Mouse (Mus musculus) kidney, postnatal 25 days (tissue): Measurements from ENCODE around the gene Gm20721.
"Not testable (repeated sequence)": the region's sequence is repeated elsewhere in the genome, so short reads cannot be mapped to it uniquely, and the experiment has no call there.

ENCODE experiments used
- DNase-seq, 2 experiments: peaks; one replicate each; pipeline ENCODE4 v3.0.0; 2021; ENCODE audit warnings: mixed read lengths in 2 of 2

Gene Gm20721

DNA sequence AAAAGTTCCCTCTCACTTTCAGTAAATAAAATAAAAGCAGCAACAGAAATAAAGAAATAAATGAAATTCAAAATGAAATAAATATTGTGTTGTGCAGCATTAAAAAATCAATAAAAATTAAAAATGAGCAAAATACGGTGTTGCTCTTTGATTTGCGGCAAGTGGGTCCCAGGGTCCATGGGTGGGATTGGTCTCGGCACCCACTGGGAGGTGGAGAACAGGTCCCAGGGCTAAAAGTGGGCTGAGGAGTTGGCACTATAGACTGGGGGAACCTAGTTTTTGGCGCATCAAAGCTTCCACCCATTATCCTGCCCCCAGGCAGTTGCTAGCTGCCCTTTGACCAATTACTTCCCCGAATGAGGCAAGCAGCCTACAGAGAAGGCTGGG lies at the start of gene Gm20721:
Gene Gm20721, minus strand, starts transcription at position 101 of the 387 bp plus-strand sequence.
- DNase-seq = no peak

- DNase-seq = no peak
Observed at GRCm38 (mm10) chr2:174393383-174393782, 46.9 kb upstream of the Gm20721 start.

DNA sequence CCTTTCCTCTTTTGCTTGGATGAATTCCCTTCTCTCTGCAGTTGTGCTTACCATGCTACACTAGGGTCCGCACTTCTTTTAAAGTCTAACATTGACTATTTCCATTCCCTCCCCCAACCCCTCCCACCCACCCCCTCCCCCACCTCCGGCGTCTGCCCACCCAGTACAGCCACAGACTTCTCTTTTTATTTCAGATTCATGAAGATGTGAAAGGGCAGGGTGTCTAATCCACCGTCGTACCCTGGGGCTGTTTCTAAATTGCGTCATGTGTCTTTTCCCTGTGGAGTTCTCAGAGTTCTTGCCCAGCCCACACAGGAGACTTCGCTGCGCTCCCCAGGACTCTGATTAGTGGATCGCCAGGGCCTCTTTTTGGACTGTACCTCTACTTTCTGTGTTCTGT lies 46.0 kb upstream of the Gm20721 start:
- DNase-seq = no peak

GRCm38 (mm10) chr2:174391936-174392335 lies 45.4 kb upstream of the Gm20721 start:
- no peak for DNase-seq

DNA sequence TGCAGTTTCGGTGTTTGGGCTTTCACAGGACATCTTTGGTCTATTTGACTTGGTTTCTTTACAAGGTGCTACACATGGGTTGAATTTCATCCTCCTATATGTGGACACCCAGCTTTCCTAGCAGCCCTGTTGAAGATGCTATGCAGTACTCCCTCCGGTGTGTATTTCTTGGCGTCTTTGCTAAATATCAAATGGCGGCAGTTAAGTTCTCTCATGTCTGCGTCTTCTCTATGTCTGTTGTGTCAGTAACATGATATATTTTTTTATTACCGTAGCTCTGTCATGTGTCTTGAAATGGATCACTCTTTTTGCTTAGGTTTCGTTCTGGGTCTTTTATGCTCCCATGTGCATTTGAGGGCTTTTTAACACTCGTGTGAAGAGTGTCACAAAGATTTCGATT lies 34.5 kb upstream of the Gm20721 start:
- no peak for DNase-seq

DNA sequence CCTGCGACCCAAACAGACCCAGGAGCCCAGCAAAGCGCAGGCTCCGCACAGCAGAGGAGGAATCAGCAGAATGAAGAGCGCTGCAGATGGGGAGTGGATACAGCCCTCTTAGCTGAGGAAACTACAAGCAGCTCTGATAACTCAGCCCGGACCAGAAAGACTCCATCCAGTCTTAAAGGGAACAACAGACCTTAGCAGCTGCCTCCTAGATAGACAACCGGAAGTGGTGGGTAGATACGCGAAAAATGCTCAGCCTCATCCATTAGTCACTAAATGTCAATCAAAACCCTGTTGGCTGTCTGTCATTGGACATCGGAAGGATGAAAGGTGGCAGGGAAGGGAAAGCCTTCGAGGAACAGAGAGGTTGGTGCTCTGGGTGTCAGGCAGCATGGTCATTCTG lies 20.1 kb upstream of the Gm20721 start:
- no peak for DNase-seq

GRCm38 (mm10) chr2:174359656-174360055 lies 13.1 kb upstream of the Gm20721 start:
- no peak for DNase-seq

DNA sequence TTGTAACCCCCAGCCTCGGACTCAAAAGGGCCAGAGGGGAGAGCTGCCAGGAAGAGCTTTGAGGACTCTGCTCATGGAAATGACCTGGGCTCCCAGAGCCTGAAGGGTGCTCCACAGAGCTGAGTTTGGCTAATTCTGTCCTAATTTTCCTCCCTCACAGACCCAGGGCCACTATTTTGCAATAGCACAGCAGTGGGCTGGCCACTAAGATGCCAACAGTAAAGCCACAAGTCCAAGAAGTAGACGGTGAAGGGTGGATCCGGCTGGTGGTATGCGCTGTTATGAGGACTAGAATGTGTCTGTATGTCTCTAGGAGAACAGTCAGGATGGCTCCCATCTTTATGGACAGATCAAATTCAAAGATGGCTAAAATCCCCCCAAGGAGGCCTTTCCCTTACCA lies 12.0 kb upstream of the Gm20721 start:
- DNase-seq = no peak

- DNase-seq = not testable (repeated sequence)
Observed at GRCm38 (mm10) chr2:174346999-174347668, 622 bp upstream of the Gm20721 start.

DNA sequence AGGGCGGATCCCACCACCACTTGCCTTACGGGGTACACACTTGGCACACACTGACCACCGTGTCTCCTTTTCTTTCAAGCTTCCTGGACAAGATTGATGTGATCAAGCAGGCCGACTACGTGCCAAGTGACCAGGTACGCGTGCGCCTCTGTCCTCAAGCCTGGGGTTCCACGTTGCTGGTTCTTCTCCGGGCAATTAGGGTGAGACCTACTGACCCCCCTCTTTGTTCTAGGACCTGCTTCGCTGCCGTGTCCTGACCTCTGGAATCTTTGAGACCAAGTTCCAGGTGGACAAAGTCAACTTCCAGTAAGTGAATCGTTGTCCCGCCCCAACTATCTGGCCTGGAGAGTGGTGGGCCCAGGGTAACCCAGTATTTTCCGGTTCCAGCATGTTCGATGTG lies 1.5 kb downstream of the Gm20721 start:
- DNase-seq = no peak

DNA sequence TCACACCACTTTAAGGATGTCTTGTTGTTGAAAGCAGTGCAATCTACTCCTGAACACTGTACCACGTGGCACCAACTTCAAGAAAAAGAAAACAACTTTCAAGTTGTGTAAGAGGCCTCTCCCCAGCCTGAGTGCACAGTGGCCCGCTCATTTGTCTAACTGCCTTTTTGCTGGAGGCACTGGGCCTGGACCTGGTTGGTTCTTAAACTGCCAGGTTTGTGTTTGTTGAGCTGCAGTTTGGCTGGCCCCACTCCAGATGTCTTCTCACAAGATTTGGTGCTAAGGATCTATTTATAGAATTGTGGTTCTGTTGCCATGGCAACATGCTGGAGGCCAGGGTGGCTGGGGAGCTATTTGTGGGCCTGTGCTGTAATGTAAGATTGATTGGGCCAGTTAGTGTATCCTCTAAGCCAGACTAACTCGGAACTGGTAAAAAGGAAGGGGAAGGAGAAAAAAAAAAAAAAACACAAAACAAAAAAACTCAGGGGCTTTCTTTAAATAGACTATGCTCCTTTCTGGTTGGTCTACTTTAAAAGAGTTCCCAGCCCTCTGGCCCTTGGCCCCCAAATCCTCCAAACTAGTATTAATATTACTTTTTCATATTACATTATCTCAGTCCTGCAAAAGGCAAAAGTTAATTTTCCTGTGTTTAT lies 2.4 kb downstream of the Gm20721 start:
- DNase-seq = peak; percentile 94 to 95

- DNase-seq = peak; percentile 32 to 60
Observed at GRCm38 (mm10) chr2:174343566-174343965, 2.9 kb downstream of the Gm20721 start.

DNA sequence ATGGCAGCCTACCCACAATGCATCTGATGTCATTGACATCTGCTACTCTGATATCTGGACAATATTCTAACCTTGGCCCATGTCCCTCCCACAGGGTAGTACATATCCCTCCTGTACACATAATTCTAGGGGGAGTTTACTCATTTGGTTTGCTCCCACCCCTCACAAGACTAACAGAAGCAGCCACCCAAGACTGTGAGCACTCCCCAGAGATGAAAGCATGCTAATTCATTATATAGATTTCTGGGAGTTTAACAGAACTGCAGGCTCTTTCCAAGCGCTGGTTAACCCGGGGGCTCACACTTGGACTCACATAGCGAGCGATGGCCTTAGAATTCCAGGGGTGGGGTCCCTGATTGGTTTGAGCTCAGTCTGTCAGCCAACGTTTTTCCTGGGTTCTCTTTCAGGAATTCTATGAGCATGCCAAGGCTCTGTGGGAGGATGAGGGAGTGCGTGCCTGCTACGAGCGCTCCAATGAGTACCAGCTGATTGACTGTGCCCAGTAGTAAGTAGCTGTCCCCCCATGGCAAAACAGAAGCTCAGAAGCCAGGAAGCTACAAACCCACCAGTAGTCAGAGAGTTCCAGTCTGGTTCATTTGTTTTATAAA lies 3.6 kb downstream of the Gm20721 start:
- no peak for DNase-seq

DNA sequence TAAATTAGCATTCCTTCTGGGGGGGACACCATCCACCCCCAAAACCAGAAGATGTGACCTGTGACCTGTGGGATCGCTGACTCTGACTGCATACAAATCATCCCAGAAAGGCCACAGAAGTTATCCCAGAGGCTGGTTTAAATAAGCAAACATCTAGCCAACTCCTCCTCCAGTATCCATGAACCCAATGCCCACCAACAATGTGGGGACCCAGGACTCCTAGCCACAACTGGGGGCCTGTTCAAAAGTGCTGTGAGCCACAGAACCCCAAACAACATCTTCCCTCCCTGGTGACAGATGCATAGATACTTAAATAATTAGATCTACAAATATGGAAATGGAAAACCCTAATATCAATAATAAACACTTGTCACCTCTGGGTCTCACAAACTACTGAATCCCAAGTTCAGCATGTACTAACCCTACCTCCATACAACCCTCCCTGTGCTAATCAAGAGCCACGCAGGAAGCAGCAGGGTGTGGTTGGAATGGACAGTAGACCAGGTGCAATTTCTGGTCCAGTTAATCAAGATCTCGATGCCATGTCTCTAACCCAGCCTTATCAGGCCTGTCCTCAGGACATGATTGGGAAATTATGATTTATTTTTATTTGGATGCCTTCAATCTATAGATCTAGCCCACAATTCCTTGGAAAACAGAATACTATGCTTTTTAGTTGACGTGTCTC lies 5.5 kb downstream of the Gm20721 start:
- no peak for DNase-seq

DNA sequence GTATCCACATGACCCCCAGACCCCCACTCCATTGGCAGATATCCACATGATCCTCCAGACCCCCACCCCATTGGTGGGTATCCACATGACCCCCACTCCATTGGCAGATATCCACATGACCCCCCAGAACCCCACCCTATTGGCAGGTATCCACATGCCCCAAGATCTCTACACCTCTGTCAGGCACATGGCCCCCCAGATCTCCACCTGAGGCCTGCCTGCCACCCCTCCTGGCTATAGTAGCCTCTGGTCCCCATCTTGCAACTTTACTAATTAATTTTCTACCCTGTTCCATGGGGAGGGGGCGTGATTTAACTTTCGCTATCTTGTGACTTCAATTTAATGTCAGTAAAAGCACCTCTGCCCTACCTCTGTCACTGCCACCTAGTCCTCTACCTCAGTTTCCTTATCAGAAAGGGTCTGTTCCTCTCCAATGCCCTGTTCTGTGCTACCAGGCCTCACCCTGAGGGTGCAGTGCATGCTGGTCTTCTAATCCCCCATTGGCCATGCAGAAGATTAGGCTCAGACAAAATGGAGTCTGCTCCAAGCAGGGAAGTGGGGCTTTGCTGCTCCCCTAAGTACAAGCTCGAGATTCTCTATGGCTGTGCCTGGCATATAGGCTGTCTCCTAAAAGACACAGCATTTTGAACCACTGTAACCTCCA lies 6.2 kb downstream of the Gm20721 start:
- DNase-seq = no peak

DNA sequence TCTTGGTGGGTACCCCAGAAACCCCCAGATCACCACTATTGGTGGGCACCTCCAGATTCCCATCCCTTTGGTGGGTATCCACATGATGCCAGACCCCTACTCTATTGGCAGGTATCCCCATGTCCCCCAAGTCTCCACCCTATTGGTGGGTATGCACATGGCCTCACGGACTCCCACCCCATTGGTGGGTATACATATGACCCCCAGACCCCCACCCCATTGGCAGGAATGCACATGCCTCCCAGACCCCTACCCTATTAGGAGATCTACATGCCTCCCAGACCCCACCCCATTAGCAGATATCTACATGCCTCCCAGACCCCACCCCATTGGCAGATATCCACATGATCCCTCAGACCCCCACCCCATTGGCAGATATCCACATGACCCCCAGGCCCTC lies 6.8 kb downstream of the Gm20721 start:
- DNase-seq = no peak

- DNase-seq = no peak
Observed at GRCm38 (mm10) chr2:174337275-174337674, 9.2 kb downstream of the Gm20721 start.

DNA sequence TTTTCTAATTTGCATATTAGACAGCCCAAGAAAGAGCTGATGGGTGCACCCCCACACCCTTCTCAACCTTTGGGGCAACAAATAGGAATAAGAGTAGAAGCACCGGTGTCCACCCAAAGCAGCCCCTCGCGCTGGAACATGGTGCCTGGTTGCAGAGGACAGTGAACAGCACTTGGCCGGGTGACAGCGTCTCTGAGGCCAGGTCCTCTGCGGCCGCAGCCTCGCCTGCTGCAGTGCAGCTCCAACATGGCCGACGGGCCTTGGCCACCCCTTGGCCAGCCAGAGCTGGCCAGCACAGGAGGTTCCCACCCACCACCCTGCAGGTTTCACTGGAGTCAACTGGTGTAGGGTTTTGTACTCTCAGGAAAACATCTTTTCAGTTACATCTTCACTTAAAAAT lies 12.1 kb downstream of the Gm20721 start:
- DNase-seq = peak; percentile 31 to 51

- DNase-seq = no peak
Observed at GRCm38 (mm10) chr2:174333239-174333890, 13.1 kb downstream of the Gm20721 start.

- no peak for DNase-seq
Observed at GRCm38 (mm10) chr2:174331282-174332030, 15.1 kb downstream of the Gm20721 start.

- peak; percentile 80 to 89 for DNase-seq
Observed at GRCm38 (mm10) chr2:174330616-174331191, 15.8 kb downstream of the Gm20721 start.
